Mouse (Mus musculus): Measurements from ENCODE around the gene Dmpk.
"Not testable (repeated sequence)": the region's sequence is repeated elsewhere in the genome, so short reads cannot be mapped to it uniquely, and the experiment has no call there.

The Dmpk gene

DNA sequence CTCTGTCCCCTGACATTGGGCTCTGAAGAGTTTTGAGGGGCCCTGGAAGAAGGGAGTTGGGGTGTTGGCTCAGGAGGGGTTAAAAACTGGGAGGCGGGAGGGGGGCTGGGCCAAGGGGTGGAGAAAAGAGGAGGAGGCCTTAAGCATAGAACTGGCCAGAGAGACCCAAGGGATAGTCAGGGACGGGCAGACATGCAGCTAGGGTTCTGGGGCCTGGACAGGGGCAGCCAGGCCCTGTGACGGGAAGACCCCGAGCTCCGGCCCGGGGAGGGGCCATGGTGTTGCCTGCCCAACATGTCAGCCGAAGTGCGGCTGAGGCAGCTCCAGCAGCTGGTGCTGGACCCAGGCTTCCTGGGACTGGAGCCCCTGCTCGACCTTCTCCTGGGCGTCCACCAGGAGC, at the start of gene Dmpk:
Gene Dmpk (plus strand): TSS at position 149 of the 400 bp plus-strand sequence.
- DNase-seq (ENCODE audit: low spot score in 2 of 2) = no peak

DNA sequence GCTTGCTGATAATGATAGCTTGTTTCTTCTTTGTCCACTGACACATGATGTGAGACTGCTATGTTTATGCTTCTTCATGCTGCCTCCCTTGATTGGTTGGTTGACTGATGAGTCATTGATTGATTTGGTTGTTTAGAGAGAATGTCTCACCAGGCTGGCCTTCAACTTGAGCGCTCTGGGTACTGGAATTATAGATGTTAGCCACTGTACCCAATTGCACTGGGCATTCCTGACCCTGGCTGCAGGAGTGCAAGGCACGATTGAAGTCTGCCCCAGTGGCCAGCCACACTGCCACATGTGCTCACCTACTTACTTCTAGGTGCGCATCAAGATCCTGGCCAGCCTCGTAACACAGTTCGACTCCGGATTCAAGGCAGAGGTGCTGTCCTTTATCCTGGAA, 39.0 kb upstream of the Dmpk start:
- no peak for DNase-seq (ENCODE audit: low spot score in 2 of 2)

DNA sequence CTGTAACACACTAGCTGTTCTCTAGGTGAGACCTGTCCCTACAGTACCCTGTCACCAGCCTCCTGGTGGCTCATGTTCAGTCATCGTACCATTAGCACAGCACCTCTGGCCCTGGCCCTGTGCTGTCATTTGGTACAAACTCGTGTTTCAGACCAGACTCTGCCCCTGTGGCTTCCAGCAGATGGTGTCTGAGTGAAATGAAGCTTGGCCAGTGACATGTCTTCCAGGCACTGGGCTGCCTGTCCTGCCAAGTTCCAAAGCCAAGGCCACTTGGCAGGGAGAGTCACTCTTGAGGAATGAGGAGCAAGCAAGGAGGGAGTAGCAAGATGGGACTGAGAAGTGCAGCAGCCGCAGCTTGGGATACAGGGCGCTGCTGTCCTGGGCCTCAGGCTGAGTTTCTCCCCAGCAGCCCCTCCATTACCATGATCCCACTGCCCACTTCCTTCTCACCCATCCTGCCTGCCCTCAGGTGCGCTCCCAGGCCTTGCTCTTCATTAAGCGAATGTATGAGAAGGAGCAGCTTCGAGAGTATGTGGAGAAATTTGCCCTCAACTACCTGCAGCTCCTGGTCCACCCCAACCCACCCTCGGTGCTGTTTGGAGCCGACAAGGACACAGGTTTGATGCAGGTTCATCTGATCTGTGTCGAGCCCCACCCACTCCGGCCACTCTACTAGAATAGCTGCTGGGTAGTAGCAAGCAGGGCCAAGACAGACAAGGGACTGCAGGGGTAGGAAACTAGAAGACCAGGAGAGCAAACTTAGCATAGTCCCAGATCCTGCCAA, 37.2 kb upstream of the Dmpk start:
- DNase-seq (ENCODE audit: low spot score in 2 of 2) = no peak

DNA sequence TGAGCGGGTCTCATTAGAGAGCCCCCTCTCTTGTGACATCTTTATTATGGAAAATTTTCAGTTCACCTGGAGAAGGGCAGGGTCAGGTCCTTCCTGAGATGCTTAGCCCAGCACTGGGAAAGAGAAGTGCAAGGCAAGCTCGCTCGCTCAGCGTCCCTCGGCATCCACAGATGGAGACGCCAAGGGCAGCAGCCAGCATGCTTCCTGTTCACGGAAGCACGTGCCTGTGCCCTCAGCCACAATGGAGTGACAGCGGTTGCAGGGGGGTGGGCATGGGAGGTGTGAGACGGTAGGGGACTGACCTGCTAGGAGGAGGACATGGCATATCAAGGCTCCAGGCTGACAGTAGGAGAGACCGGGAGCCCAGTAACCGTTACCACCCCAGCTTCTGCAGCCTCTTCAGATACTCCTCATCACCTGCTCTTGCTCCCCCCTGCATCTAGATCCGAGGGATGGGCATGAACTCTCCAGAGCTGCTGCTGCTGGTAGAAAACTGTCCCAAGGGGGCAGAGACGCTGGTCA, 35.6 kb upstream of the Dmpk start:
- no peak for DNase-seq (ENCODE audit: low spot score in 2 of 2)

DNA sequence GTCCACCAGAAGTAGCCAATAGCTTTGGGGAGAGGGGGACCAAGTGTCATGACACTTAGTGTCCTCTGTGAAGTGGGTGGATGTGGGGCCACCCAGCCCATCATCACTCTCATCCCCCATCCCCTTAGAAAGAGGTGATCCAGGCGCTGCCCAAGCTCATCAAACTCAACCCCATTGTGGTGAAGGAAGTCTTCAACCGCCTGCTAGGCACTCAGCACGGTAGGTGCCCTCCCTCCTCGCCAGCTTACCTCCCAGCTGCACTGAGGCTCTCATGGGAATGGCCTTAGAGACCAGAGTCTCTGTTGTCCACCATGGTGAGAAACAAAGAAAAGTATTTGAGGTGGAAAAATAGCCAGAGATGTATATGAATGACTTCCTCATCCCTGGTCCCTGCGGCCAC, 34.4 kb upstream of the Dmpk start:
- no peak for DNase-seq (ENCODE audit: low spot score in 2 of 2)

DNA sequence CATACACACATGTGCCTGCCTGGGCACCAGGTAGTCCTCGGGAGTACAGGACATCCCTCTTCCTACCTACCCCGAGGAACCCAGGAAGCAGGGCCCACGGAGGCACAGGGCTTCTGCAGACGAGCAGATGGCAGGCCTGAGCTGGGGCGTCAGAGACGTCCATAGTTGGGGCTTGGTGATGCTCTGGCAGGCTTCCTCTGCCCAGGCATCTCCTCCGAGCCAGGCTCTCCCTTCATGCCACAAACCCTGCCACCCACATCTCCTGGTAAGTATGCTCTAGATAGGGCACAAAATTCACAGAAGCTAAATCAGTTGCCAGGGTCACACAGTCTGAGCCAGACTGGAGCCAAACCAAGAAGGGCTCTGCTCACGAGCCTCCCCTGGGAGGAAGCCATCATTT, 33.5 kb upstream of the Dmpk start:
- no peak for DNase-seq (ENCODE audit: low spot score in 2 of 2)

DNA sequence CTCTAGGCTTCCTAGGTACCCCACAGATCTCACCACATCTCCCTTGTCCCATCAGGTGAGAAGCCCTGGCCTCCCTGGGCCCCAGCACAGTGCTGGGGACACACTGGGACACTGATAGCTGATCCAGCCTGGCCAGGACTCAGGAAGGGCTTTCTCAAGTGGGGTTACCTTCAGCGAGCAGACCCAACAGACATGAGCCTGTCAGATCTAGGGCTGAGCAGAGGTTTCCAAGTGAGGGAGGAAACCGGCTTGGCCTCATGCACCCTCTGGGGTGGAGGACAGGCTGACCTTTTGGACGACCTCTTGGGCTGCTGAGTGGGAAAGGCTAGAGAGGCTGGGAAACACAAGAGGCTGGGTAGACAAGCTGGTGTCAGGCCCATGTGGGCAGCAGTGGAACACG, 32.5 kb upstream of the Dmpk start:
- no peak for DNase-seq (ENCODE audit: low spot score in 2 of 2)

DNA sequence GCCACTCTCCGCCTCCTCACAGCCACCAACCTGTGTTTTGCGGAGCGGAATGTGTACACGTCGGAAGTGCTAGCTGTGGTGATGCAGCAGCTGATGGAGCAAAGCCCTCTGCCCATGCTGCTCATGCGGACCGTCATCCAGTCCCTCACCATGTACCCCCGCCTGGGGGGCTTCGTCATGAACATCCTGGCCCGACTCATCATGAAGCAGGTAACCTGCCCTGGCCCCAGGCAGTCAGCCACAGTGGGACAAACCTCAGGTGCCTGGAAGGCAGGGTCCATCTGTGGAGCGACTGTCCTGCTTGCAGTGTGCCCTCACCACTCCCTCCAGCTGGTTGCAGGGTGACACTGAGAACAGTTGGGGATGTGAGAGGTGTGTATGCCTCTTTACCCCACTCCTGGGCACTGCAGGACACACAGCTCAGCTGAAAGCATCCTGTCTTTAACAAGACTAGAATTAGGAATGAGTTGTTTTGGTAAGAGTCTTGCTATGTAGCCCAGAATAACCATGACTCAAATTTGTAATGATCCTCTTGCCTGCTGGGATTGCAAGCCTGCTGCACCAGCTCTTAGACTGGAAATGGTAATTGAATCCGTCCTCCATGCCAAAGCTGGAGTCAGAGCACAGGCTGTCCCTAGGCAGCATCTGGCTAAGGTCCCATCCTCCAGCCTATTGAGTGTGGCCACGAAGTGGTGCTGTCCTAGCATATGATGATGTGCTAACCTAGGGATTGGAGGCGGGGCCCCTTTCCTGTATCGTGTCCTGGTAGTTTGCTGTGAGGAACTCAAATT, 31.1 kb upstream of the Dmpk start:
- no peak for DNase-seq (ENCODE audit: low spot score in 2 of 2)

DNA sequence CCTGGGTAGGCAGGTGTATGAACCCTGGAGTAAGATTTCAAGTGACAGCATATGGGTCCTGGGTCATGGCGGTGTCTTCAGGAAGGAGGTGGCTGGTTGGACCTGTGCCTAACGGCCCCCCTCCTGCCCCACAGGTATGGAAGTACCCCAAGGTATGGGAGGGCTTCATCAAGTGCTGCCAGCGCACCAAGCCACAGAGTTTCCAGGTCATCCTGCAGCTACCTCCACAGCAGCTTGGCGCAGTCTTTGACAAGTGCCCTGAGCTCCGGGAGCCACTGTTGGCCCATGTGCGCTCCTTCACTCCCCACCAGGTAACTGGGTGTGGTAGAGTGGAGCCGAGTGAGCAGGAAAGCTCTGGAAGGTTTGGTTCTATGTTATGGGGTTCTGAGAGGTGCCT, 30.5 kb upstream of the Dmpk start:
- no peak for DNase-seq (ENCODE audit: low spot score in 2 of 2)

DNA sequence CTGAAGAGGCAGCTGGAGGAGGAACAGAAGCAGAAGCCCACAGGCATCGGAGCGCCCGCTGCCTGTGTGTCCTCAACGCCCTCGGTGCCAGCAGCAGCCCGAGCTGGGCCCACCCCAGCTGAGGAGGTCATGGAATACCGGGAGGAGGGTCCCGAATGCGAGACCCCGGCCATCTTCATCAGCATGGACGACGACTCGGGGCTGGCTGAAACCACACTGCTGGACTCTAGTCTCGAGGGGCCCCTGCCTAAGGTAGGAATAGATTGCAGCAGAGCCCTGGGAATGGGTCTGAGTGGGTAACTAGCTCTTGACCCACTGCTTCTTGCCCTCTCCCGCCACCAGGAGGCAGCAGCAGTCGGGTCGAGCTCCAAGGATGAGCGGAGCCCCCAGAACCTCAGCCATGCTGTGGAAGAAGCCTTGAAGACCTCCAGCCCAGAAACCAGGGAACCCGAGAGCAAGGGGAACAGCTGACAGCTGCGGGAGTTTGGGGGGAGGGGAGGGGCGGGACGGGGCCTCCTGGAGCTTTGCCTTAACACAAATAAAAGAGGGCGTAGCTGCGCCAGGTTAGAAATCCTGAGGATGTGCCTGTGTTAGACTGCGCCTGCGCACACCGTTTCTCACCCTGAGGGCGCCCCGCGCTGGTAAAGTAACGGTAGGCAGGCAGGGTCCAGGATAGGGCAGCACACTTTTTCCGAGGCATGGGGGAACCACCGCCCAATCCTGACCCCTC, 29.4 kb upstream of the Dmpk start, which contains the start of gene Rsph6a:
Gene Rsph6a (plus strand): TSS at position 644 of the 730 bp plus-strand sequence.
- no peak for DNase-seq (ENCODE audit: low spot score in 2 of 2)

DNA sequence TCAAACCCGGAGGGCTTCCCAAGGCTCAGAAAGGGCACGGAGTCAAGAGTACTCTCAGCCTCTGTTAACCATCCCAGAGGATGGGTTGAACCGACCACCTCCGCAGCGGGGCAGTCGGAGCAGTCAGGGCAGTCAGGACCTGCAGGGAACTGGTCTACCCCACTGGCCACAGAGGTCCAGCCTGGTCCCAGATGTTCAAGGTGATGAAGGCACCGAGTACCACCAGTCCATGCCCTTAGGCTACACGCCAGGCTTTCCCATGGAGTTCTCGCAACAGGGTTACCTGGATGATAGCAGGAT, 28.9 kb upstream of the Dmpk start:
- DNase-seq (ENCODE audit: low spot score in 2 of 2) = no peak

DNA sequence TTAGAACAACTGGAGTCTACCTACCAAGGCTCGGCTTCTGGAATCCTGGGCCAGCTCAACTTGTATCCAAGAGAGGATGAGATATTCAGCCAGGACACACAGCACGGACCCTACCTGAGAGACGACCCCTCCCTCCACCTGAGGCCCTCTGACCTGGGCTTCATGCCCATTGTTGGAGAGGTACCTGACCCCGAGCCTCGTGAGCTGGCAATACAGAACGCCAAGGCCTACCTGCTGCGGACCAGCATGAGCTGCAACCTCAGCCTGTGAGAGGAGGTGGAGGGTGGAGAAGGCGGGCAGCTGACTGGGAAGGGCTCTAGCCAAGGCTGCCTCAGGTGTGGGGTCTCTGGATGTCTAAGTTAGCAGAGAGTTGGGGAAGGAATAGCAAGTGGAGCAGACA, 28.5 kb upstream of the Dmpk start:
- DNase-seq (ENCODE audit: low spot score in 2 of 2) = no peak

DNA sequence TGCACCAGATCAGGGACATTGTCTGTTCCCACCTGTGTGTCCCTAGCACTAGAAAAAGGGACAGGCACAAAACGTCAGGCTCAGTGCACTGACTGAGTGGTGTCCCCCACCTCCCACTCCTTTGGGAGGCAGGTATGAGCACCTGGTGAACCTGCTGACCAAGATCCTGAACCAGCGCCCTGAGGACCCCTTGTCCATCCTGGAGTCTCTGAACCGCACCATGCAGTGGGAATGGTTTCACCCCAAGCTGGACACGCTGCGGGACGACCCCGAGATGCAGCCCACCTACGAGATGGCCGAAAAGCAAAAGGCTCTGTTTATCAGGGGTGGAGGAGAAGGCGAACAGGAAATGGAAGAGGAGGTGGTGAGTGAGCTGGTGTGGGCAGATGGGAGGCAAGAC, 26.2 kb upstream of the Dmpk start:
- DNase-seq (ENCODE audit: low spot score in 2 of 2) = no peak

DNA sequence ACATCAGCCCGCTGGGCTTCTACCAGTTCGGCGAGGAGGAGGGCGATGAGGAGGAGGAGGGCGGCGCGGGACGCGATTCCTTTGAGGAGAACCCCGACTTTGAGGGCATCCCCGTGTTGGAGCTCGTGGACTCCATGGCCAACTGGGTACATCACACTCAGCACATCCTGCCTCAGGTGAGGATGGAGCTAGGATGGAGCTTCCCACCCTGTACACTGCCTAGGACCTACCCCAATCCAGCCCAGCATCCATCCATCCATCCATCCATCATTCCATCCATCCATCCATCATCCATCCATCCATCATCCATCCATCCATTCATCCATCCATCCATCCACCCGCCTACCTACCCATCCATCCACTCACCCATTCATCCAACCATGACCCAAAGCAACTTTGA, 17.8 kb upstream of the Dmpk start:
- no peak for DNase-seq (ENCODE audit: low spot score in 2 of 2)

DNA sequence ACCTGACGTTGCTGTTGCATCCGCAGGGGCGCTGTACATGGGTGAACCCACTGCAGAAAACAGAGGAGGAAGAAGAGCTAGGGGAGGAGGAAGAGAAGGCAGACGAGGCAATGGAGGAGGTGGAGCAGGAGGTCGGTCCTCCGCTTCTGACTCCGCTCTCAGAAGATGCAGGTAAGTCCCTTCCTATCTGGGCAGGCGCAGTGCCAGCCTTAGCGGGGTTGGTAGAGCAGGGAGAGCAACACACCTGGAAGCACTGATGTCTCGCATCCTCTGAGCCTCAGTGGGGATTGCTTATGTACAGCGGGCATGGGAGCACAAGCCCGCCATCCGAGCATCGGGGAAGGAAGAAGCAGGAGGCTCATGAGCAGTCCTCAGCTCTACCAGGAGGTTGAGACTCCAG, 16.6 kb upstream of the Dmpk start:
- DNase-seq (ENCODE audit: low spot score in 2 of 2) = no peak

DNA sequence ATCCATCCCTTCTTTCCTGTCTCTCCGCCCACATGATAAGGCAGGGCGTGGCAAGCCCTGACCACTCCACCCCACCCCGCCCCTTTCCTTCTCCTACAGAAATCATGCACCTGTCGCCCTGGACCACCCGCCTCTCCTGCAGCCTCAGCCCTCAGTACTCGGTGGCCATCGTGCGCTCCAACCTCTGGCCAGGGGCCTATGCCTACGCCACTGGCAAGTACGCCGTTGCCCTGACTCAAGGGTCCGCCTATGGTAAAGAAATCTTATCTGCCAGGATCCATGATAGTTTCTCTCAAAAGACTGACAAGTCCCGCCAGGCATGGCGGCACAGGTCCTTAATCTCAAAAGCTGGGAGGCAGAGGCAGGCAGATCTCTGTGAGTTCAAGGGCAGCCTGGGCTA, 15.7 kb upstream of the Dmpk start:
- no peak for DNase-seq (ENCODE audit: low spot score in 2 of 2)

DNA sequence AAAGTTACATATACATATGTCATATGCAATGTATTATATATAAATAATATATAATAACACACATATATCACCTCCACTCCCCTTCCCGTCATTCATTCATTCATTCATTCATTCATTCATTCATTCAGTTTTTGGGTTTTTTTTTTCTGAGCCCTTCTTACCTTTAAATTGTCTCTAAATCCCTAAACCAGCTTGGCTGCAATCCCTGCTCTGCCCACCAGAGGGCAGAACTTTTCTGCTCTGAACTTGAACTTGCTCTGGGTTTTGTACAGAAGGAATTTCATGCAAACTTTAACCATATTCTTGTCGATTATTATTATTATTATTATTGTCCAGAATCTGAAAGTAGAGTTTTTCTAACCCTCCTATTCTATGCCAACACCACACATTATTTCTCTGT, 14.9 kb upstream of the Dmpk start:
- peak; percentile 52 to 68 for DNase-seq (ENCODE audit: low spot score in 2 of 2)

DNA sequence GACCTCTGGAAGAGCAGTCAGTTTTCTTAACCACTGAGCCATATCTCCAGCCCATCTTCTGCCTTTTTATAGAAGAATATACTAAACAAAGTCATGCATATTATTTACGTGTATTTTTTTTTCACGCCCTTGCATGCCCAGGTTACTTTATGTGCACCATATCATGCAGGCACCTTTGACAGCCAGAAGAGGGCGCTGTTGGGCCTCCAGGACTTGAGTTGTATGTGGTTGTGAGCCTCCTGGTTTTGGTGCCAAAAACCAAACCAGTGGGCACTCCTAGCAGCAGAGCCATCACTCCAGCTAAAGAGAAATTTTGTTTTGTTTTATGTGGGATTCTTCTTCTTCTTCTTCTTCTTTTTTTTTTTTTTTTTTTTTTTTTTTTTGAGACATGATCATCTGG, 14.1 kb upstream of the Dmpk start:
- DNase-seq (ENCODE audit: low spot score in 2 of 2) = no peak

DNA sequence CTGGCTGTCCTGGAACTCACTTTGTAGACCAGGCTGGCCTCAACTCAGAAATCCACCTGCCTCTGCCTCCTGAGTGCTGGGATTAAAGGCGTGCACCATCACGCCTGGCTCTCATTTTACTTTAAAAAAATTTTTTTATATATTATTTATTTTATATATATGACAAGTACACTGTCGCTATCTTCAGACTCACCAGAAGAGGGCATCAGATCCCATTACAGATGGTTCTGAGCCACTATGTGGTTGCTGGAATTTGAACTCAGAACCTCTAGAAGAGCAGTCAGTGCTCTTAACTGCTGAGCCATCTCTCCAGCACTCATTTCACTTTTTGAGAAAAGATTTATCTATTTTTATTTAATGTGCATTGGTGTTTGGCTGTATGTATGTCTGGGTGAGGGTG, 12.6 kb upstream of the Dmpk start:
- DNase-seq (ENCODE audit: low spot score in 2 of 2) = not testable (repeated sequence)

DNA sequence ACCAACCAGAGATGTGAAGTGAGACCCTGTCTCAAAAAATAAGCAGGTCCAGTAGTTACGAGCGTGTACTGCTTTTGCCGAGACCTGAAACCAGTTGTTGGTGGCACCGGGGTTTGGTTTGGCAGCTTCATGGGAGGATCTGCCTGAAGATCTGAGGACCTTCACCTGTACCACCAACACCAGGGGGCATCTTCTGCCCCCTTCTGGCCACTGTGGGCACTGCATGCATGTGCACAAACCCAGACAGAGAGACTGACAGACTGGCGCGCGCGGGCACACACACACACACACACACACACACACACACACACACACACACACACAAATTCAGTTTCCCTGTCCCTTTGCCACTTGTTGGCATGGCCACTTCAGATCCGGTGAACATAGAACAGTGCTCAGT, 10.1 kb upstream of the Dmpk start:
- DNase-seq (ENCODE audit: low spot score in 2 of 2) = no peak

DNA sequence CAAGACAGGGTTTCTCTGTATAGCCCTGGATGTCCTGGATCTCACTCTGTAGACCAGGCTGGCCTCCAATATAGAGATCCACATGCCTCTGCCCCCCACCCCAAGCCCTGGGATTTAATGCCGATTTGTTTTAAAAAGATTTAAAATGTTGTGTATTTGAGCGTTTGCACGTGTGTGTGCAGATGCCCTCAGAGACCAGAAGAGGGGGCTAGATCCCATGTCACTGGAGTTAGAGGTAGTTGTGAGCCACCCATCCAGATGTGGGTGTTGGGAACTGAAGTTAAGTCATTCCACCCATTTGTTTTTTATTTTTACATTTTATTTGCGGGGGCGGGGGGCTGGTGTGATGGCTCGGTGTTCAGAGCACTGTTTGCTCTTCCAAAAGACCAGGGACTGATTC, 9.2 kb upstream of the Dmpk start:
- DNase-seq (ENCODE audit: low spot score in 2 of 2) = no peak

DNA sequence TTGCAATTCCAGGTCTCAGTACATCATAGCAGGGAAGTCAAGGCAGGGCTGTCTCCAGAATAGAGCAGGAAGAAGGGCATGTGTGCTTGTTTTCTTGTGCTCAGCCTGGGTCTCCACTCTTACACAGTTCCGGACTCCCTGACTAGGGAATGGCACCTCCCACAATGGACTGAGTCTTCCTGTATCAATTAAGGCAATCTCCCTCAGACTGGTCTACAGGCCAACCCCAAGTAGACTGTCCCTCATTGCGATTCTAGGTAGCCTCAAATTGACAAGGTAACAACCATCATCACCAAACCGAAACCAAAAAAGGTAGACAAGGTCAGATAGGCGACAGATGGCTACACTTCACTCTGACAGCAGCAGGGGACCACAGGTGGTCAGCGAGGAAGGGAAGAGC, 8.4 kb upstream of the Dmpk start:
- no peak for DNase-seq (ENCODE audit: low spot score in 2 of 2)

All from frontal cortex, postnatal 25 days (tissue).